Mouse (Mus musculus): Measurements from ENCODE around the gene Alk. TPM values are rescaled to one million over a fixed set of nuclear protein-coding genes. Genes with fewer than 3 reads are reported as not detected.

Gene Alk
- polyA plus RNA-seq, 1 experiment from 2014 or later = 0.51 TPM

DNA sequence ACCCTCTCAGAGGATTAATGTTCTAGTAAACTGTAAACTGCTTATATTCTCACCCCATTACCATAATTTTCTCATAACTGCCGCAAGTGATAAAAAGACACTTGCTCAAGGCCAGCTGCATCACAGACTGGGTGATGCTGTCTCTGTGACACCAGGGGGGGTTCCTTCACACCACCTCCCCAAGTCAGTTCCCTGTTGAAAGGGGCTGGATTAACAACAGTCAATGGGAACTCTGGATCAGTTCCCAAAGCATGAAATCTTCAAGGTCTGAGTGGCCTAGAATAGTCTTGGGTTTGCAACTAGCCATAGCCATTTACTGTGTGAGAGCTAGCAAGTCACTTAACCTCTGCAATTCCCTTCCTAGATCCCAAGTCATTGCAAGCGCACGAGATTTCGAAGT is 492.9 kb downstream of the Alk start:
- H3K27ac ChIP-seq (ENCODE audit: low read depth, low read length) = no peak overlapping the region
- no peak for DNase-seq (ENCODE audit: low spot score)
- no peak overlapping the region for H3K9ac ChIP-seq (ENCODE audit: low read depth, low read length)
- no peaks in the 10 kb centered on the region for H3K36me3 ChIP-seq (ENCODE audit: control insufficient read depth, insufficient read depth, low read length)
- H3K27me3 ChIP-seq (ENCODE audit: control insufficient read depth, insufficient read depth, low read length) = no peaks in the 10 kb centered on the region
- no peaks in the 10 kb centered on the region for H3K4me1 ChIP-seq (replicated peaks; ENCODE audit: control insufficient read depth, insufficient read depth, low read length)
- WGBS = 91% methylated on average over 4 of the region's 4 CpGs
- no peak for ATAC-seq (ENCODE audit: low FRiP score)
- no peak overlapping the region for H3K4me3 ChIP-seq (ENCODE audit: low read depth, low read length)
- no peaks in the 10 kb centered on the region for H3K9me3 ChIP-seq (ENCODE audit: control insufficient read depth, low read length)
- no peak overlapping the region for H3K4me2 ChIP-seq (replicated peaks; ENCODE audit: low read depth, low read length)

GRCm38 (mm10) chr17:72087261-72087703 is 517.1 kb downstream of the Alk start:
- H3K4me3 ChIP-seq (ENCODE audit: low read depth, low read length) = no peak overlapping the region
- WGBS = 40% methylated on average over 12 of the region's 12 CpGs
- H3K9ac ChIP-seq (ENCODE audit: low read depth, low read length) = no peak overlapping the region
- no peaks in the 10 kb centered on the region for H3K9me3 ChIP-seq (ENCODE audit: control insufficient read depth, low read length)
- DNase-seq (ENCODE audit: low spot score) (peak; percentile 15), ATAC-seq (ENCODE audit: low FRiP score) (peak; percentile 56)
- no peaks in the 10 kb centered on the region for H3K4me1 ChIP-seq (replicated peaks; ENCODE audit: control insufficient read depth, insufficient read depth, low read length)
- no peak overlapping the region for H3K4me2 ChIP-seq (replicated peaks; ENCODE audit: low read depth, low read length)
- no peaks in the 10 kb centered on the region for H3K36me3 ChIP-seq (ENCODE audit: control insufficient read depth, insufficient read depth, low read length)
- no peaks in the 10 kb centered on the region for H3K27me3 ChIP-seq (ENCODE audit: control insufficient read depth, insufficient read depth, low read length)
- no peak overlapping the region for H3K27ac ChIP-seq (ENCODE audit: low read depth, low read length)

DNA sequence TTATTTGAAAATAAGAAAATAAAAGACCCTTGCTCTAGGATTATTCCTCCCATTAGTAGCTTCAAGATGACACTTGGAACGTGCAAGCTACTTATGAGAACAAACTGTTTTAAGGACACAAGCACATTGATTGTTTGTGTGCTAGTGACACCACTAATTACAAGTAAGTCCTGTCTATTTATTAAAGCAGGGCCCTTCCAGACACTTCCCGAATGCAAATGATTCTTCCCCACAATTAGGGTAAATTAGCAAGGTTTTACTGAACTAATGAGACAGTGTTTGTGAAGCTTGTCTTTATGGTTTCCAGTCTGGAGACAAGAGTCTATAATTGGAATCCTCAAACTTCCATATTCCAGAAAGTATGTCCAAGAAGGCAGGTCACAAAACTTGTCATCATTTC is 523.0 kb downstream of the Alk start:
- no peaks in the 10 kb centered on the region for H3K27me3 ChIP-seq (ENCODE audit: control insufficient read depth, insufficient read depth, low read length)
- H3K9me3 ChIP-seq (ENCODE audit: control insufficient read depth, low read length) = no peaks in the 10 kb centered on the region
- DNase-seq (ENCODE audit: low spot score) (no peak), ATAC-seq (ENCODE audit: low FRiP score) (no peak)
- H3K27ac ChIP-seq (ENCODE audit: low read depth, low read length) = no peak overlapping the region
- H3K4me2 ChIP-seq (replicated peaks; ENCODE audit: low read depth, low read length) = no peak overlapping the region
- no peaks in the 10 kb centered on the region for H3K4me1 ChIP-seq (replicated peaks; ENCODE audit: control insufficient read depth, insufficient read depth, low read length)
- 95% methylated on average over 2 of the region's 2 CpGs for WGBS
- H3K4me3 ChIP-seq (ENCODE audit: low read depth, low read length) = no peak overlapping the region
- no peak overlapping the region for H3K9ac ChIP-seq (ENCODE audit: low read depth, low read length)
- H3K36me3 ChIP-seq (ENCODE audit: control insufficient read depth, insufficient read depth, low read length) = no peaks in the 10 kb centered on the region

GRCm38 (mm10) chr17:72076306-72076921 is 528.0 kb downstream of the Alk start:
- Histone ChIP-seq H3K4me2 (replicated peaks; ENCODE audit: low read depth, low read length) (no peak overlapping the region), H3K27ac (ENCODE audit: low read depth, low read length) (no peak overlapping the region; the same call in 1 of the 2 replicates), H3K4me3 (ENCODE audit: low read depth, low read length) (no peak overlapping the region), H3K9ac (ENCODE audit: low read depth, low read length) (no peak overlapping the region), H3K27me3 (ENCODE audit: control insufficient read depth, insufficient read depth, low read length) (no peaks in the 10 kb centered on the region), H3K9me3 (ENCODE audit: control insufficient read depth, low read length) (no peaks in the 10 kb centered on the region), H3K36me3 (ENCODE audit: control insufficient read depth, insufficient read depth, low read length) (no peaks in the 10 kb centered on the region), H3K4me1 (replicated peaks; ENCODE audit: control insufficient read depth, insufficient read depth, low read length) (no peaks in the 10 kb centered on the region)
- ATAC-seq (ENCODE audit: low FRiP score) (peak; percentile 70), DNase-seq (ENCODE audit: low spot score) (peak; percentile 41)
- 22% methylated on average over 12 of the region's 12 CpGs for WGBS

DNA sequence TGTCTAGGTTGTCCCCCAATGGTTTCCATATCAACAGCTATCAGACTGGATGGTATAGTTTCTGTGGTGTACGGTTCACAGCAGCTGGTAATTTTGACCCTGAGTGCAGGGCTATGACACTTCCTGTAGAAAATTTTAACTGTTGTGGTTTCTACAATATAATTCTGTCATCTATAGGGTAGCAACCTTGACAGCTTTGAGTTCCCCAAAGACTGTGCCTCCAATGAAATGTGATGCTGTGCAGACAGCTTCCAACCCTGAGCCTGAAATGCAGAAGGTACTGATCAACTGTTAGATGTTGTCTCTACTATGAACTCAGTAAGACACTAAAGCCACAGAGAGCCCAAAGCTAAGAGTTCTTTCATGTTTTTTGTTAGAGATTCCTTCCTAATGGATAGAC is 532.6 kb downstream of the Alk start:
- H3K36me3 ChIP-seq (ENCODE audit: control insufficient read depth, insufficient read depth, low read length) = no peaks in the 10 kb centered on the region
- no peak overlapping the region for H3K9ac ChIP-seq (ENCODE audit: low read depth, low read length)
- no peak overlapping the region for H3K4me3 ChIP-seq (ENCODE audit: low read depth, low read length)
- no peak overlapping the region for H3K4me2 ChIP-seq (replicated peaks; ENCODE audit: low read depth, low read length)
- no peaks in the 10 kb centered on the region for H3K27me3 ChIP-seq (ENCODE audit: control insufficient read depth, insufficient read depth, low read length)
- no peaks in the 10 kb centered on the region for H3K4me1 ChIP-seq (replicated peaks; ENCODE audit: control insufficient read depth, insufficient read depth, low read length)
- ATAC-seq (ENCODE audit: low FRiP score) (no peak), DNase-seq (ENCODE audit: low spot score) (no peak)
- no peaks in the 10 kb centered on the region for H3K9me3 ChIP-seq (ENCODE audit: control insufficient read depth, low read length)
- H3K27ac ChIP-seq (ENCODE audit: low read depth, low read length) = no peak overlapping the region
- WGBS = 61% methylated on average over 1 of the region's 1 CpGs

DNA sequence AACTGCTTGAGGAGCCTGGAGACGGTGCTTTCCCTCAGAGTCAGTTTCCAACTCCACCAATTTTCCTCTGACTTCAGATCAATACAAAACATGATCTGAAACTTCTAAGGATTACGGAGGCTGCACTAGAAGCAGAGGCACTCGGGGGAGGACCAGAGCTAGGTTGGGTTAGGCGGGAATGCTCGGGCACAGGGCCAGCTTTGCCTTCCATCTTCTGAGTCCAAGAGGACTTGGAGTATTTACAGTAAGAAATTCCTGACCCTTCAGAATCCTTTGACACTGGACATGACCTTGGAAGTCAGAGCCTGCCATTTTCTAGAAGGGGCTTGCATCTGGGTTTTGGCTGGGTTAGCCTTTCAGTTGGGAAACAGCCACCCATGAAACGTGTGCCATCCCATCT is 536.3 kb downstream of the Alk start:
- Histone ChIP-seq H3K4me3 (ENCODE audit: low read depth, low read length) (no peak overlapping the region), H3K9ac (ENCODE audit: low read depth, low read length) (no peak overlapping the region), H3K27ac (ENCODE audit: low read depth, low read length) (no peak overlapping the region), H3K4me1 (replicated peaks; ENCODE audit: control insufficient read depth, insufficient read depth, low read length) (no peaks in the 10 kb centered on the region), H3K9me3 (ENCODE audit: control insufficient read depth, low read length) (no peaks in the 10 kb centered on the region), H3K36me3 (ENCODE audit: control insufficient read depth, insufficient read depth, low read length) (no peaks in the 10 kb centered on the region), H3K4me2 (replicated peaks; ENCODE audit: low read depth, low read length) (no peak overlapping the region), H3K27me3 (ENCODE audit: control insufficient read depth, insufficient read depth, low read length) (no peaks in the 10 kb centered on the region)
- 88% methylated on average over 6 of the region's 6 CpGs for WGBS
- DNase-seq (ENCODE audit: low spot score) (no peak), ATAC-seq (ENCODE audit: low FRiP score) (no peak)

GRCm38 (mm10) chr17:72062978-72063377 is 541.4 kb downstream of the Alk start:
- H3K4me1 ChIP-seq (replicated peaks; ENCODE audit: control insufficient read depth, insufficient read depth, low read length) = no peaks in the 10 kb centered on the region
- DNase-seq (ENCODE audit: low spot score) (no peak), ATAC-seq (ENCODE audit: low FRiP score) (no peak)
- H3K36me3 ChIP-seq (ENCODE audit: control insufficient read depth, insufficient read depth, low read length) = no peaks in the 10 kb centered on the region
- H3K27ac ChIP-seq (ENCODE audit: low read depth, low read length) = no peak overlapping the region
- H3K27me3 ChIP-seq (ENCODE audit: control insufficient read depth, insufficient read depth, low read length) = no peaks in the 10 kb centered on the region
- 90% methylated on average over 3 of the region's 3 CpGs for WGBS
- no peak overlapping the region for H3K4me2 ChIP-seq (replicated peaks; ENCODE audit: low read depth, low read length)
- H3K4me3 ChIP-seq (ENCODE audit: low read depth, low read length) = no peak overlapping the region
- no peak overlapping the region for H3K9ac ChIP-seq (ENCODE audit: low read depth, low read length)
- no peaks in the 10 kb centered on the region for H3K9me3 ChIP-seq (ENCODE audit: control insufficient read depth, low read length)

DNA sequence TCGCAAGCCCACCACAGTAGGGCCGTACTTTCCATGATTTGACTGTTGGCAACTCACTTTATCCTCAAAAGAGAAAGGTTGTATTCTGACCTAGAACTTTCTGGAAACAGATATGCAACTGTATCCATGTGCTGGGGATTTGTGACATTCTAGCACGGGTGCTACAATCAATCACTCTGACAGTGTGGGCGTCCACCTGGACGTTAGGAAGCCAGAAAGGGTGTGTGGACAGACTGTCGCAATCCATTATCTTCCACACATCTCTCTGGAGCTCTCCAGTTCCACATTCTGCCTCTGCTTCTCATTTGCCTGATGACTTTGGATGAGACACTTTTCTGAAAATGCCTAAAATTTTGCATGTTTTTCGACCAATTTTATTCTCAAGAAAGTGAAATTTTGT is 545.1 kb downstream of the Alk start:
- H3K27ac ChIP-seq (ENCODE audit: low read depth, low read length) = no peak overlapping the region
- ATAC-seq (ENCODE audit: low FRiP score) = no peak
- no peak for DNase-seq (ENCODE audit: low spot score)
- no peaks in the 10 kb centered on the region for H3K4me1 ChIP-seq (replicated peaks; ENCODE audit: control insufficient read depth, insufficient read depth, low read length)
- H3K4me3 ChIP-seq (ENCODE audit: low read depth, low read length) = no peak overlapping the region
- H3K9me3 ChIP-seq (ENCODE audit: control insufficient read depth, low read length) = no peaks in the 10 kb centered on the region
- H3K36me3 ChIP-seq (ENCODE audit: control insufficient read depth, insufficient read depth, low read length) = no peaks in the 10 kb centered on the region
- no peak overlapping the region for H3K9ac ChIP-seq (ENCODE audit: low read depth, low read length)
- no peaks in the 10 kb centered on the region for H3K27me3 ChIP-seq (ENCODE audit: control insufficient read depth, insufficient read depth, low read length)
- H3K4me2 ChIP-seq (replicated peaks; ENCODE audit: low read depth, low read length) = no peak overlapping the region
- WGBS = 75% methylated on average over 7 of the region's 7 CpGs

DNA sequence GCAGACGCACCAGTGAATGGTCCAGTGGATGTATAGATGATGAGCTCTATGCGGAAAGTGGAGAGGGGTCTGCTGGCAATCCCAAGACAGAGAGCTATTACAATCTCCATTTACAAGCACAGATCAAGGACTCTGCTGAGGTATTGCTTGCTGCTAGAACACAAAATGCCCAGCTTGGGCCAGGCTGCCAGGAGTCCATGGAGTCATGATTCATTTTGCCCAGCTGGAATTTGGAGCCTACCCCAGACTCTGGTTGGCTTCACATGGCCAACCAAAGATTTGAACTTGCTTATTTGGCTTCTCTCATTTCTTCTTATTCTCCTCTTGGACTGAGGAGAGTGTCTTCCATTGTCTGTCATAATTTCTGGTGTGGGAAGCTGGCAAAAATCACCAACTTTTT is 558.8 kb downstream of the Alk start:
- no peaks in the 10 kb centered on the region for H3K36me3 ChIP-seq (ENCODE audit: control insufficient read depth, insufficient read depth, low read length)
- no peak for DNase-seq (ENCODE audit: low spot score)
- no peak for ATAC-seq (ENCODE audit: low FRiP score)
- H3K4me2 ChIP-seq (replicated peaks; ENCODE audit: low read depth, low read length) = no peak overlapping the region
- H3K9ac ChIP-seq (ENCODE audit: low read depth, low read length) = no peak overlapping the region
- no peak overlapping the region for H3K4me3 ChIP-seq (ENCODE audit: low read depth, low read length)
- no peak overlapping the region for H3K27ac ChIP-seq (ENCODE audit: low read depth, low read length)
- WGBS = 94% methylated on average over 2 of the region's 2 CpGs
- H3K4me1 ChIP-seq (replicated peaks; ENCODE audit: control insufficient read depth, insufficient read depth, low read length) = no peaks in the 10 kb centered on the region
- H3K9me3 ChIP-seq (ENCODE audit: control insufficient read depth, low read length) = no peaks in the 10 kb centered on the region
- H3K27me3 ChIP-seq (ENCODE audit: control insufficient read depth, insufficient read depth, low read length) = no peaks in the 10 kb centered on the region
